Mouse (Mus musculus) heart, adult 2 months (tissue): Measurements from ENCODE around the gene Rnf10. TPM values are rescaled to one million over a fixed set of nuclear protein-coding genes. Genes with fewer than 3 reads are reported as not detected.
"Not testable (repeated sequence)": the region's sequence is repeated elsewhere in the genome, so short reads cannot be mapped to it uniquely, and the experiment has no call there.

Experiments used
- DNase-seq, 2 experiments: peaks; one replicate each; pipeline ENCODE4 v3.0.0; 2021
- H3K27ac ChIP-seq: fragments of 200-600 bp; 2 replicates; pipeline ENCODE4 v1.8.1; 2022
- H3K27me3 ChIP-seq: fragments of 200-500 bp; 2 replicates; pipeline ENCODE4 v1.6.1; 2012; ENCODE audit warnings: mild to moderate bottlenecking, low read length, inconsistent platforms, mixed read lengths; ENCODE audit not compliant: control insufficient read depth, insufficient read depth
- H3K36me3 ChIP-seq: fragments of 200-500 bp; 2 replicates; pipeline ENCODE4 v1.6.1; 2012; ENCODE audit warnings: low read length, inconsistent platforms; ENCODE audit not compliant: control insufficient read depth, insufficient read depth
- H3K4me1 ChIP-seq: fragments of 200-500 bp; 2 replicates; pipeline ENCODE4 v1.6.1; 2011; ENCODE audit warnings: low read length; ENCODE audit not compliant: control insufficient read depth, insufficient read depth
- H3K4me3 ChIP-seq: fragments of 200-600 bp; 2 replicates; pipeline ENCODE4 v1.8.1; 2022
- H3K79me2 ChIP-seq: fragments of 200-500 bp; replicated peaks from 2 replicates; pipeline ENCODE4 v1.6.1; 2012; ENCODE audit warnings: mild to moderate bottlenecking, inconsistent platforms, low read length, moderate library complexity, mixed read lengths; ENCODE audit not compliant: control insufficient read depth, insufficient read depth
- H3K9ac ChIP-seq: fragments of 200-500 bp; 2 replicates; pipeline ENCODE4 v1.6.1; 2012; ENCODE audit warnings: low read depth, mild to moderate bottlenecking, control low read depth, inconsistent platforms, low read length, mixed read lengths
- CTCF ChIP-seq: fragments of 200-600 bp; IDR thresholded peaks from 2 replicates; pipeline ENCODE4 v1.8.1; 2022; ENCODE audit warnings: antibody characterized with exemption, mild to moderate bottlenecking, moderate library complexity
- EP300 ChIP-seq: fragments of 200-500 bp; IDR thresholded peaks from 2 replicates; pipeline ENCODE4 v1.6.1; 2011; ENCODE audit warnings: low read depth, low read length, control low read depth; ENCODE audit not compliant: insufficient read depth
- POLR2A ChIP-seq: fragments of 200-500 bp; IDR thresholded peaks from 2 replicates; pipeline ENCODE4 v1.6.1; 2011; ENCODE audit warnings: mild to moderate bottlenecking, low read depth, low read length, control low read depth; ENCODE audit not compliant: insufficient read depth
- WGBS: fragments of 180-500 bp; shearing (Covaris S2); methylation state at CpG from one replicate; pipeline ENCODE4 v1.1.7; 2018; 5-methylcytosine and 5-hydroxymethylcytosine counted together
- intact Hi-C: fragments of 180-260 bp; cut with DNase I; formaldehyde crosslinking; loops from one replicate; pipeline ENCODE4 v1.15.1; 2025
- polyA plus RNA-seq: library from polyadenylated mRNA; depleted of rRNA; stranded (reverse); fragments of >200 nt; gene quantifications from 2 replicates; pipeline ENCODE4 v1.2.3, GENCODE M21; 2012
- total RNA-seq, 2 experiments: library from RNA; stranded (reverse); gene quantifications; 2 replicates each; pipeline ENCODE4 v1.2.3; 2021

The Rnf10 gene
- total and polyA plus RNA-seq, 3 experiments: 175 to 397 (median 391) TPM

DNA sequence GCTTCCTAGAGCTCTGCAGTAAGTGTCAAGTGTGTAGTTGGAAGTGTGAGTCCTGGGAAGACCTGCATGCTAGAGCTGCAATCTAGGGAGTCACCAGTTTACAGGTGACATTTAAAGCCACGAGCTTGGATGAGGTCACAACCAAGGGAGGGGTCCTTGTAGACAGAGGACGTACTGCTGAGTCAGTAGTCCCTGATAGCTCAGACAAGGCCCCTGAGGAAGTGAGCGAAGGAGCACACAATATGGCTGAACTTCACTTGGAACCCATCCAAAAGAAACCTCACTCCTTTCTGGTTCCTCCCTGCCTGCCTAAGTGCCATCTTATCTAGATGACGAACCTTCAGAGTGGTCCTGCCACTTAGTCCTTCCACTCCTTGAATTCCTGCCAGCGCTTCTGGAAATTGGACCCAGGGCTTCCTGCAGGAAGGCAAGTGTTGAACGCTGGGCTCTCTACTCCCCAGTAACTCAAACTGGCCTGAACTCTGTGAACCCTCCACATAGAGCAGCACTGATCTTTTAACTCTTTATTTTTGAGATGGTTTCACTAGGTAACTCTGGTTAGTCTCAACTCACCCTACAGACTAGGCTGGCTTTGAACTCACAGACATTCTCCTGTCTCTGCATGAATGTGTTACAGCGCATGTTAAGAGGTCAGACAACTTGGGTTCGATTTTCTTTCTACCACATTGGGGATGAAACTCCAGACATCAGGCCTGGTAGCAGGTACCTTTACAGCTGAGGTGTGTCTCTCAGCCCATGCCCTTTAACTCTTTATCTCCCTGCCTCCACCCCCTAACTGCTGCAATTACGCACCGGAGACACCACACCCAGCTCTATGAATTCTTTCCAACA lies 40.3 kb upstream of the Rnf10 start:
- no peak overlapping the region for H3K9ac ChIP-seq
- H3K27ac ChIP-seq: no peak overlapping the region
- DNase-seq: no peak
- H3K36me3 ChIP-seq: no peaks in the 10 kb centered on the region
- no peak for TF ChIP-seq CTCF
- TF ChIP-seq POLR2A: no peak
- TF ChIP-seq EP300: no peak
- H3K79me2 ChIP-seq: no peaks in the 10 kb centered on the region
- no peak overlapping the region for H3K4me3 ChIP-seq
- no peaks in the 10 kb centered on the region for H3K27me3 ChIP-seq
- intact Hi-C loops: no loop called here
- H3K4me1 ChIP-seq: no peaks in the 10 kb centered on the region
- 49% methylated on average over 10 of the region's 10 CpGs for WGBS

DNA sequence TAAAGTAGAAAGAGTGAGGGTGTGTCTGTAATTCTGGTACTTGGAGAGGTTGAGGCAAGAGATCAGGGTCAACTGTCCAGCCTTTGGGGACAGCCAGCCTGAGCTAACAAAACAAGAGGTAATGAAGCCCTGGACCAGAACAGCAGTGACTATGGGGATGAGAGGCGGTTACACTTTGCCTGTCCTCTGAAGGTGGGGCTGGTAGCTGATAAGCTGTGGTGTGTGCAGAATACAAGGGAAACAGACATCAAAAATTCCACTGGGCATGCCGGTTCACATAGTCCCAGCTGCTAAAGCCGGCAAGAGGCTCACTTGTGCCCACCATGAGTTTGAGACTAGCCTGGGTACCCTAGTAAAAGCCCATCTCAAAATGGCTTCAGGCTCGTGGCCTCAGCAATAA lies 39.7 kb upstream of the Rnf10 start:
- H3K4me3 ChIP-seq: no peak overlapping the region
- no peak for TF ChIP-seq EP300
- no peak for TF ChIP-seq CTCF
- TF ChIP-seq POLR2A: no peak
- WGBS: 59% methylated on average over 4 of the region's 4 CpGs
- no peaks in the 10 kb centered on the region for H3K4me1 ChIP-seq
- no peak overlapping the region for H3K9ac ChIP-seq
- no peaks in the 10 kb centered on the region for H3K79me2 ChIP-seq
- no peak overlapping the region for H3K27ac ChIP-seq
- no peaks in the 10 kb centered on the region for H3K36me3 ChIP-seq
- intact Hi-C loops: no loop called here
- DNase-seq: no peak
- H3K27me3 ChIP-seq: no peaks in the 10 kb centered on the region

DNA sequence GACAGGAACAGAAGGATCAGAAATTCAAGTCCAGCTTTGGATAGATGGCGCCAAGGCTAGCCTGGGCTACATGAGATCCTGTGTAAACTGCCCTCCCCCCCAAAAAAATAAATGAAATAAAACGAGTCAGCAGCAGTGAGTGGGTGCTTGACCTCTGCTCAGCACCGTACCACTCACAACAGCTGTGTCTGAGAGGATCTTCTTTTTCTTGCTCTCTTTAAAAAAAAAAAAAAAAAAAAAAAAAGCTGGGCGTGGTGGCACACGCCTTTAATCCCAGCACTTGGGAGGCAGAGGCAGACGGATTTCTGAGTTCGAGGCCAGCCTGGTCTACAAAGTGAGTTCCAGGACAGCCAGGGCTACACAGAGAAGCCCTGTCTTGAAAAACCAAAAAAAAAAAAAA lies 29.5 kb upstream of the Rnf10 start:
- H3K4me3 ChIP-seq, H3K4me1 ChIP-seq, H3K9ac ChIP-seq, H3K27ac ChIP-seq, H3K27me3 ChIP-seq, DNase-seq, H3K79me2 ChIP-seq, intact Hi-C loops: not testable (repeated sequence)
- WGBS: 72% methylated on average over 7 of the region's 7 CpGs
- H3K36me3 ChIP-seq: peaks cover 11% of the 10 kb centered on the region

DNA sequence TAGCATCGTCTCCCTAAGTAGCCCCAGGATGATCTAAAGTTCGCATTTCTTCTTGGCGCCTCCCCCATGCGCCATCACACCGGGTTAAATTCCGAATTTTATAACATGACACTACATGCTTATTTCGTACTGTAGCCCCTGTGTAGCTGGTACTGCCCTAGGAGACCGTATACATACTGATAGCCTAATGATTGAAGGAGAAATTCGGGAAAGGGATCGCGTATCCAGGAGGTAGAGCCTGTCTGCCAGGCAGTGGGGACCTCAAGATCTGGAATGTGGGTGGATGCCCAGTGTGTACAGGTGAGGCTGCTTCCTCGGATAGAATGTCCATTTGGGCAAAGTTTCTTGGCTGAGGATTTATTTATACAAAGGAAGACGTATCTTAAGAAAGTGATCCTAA lies 28.9 kb upstream of the Rnf10 start:
- peaks cover 12% of the 10 kb centered on the region for H3K36me3 ChIP-seq
- WGBS: 31% methylated on average over 13 of the region's 13 CpGs
- intact Hi-C loops: loop anchor here (2.0 kb wide), 5 partner anchors 17 to 47 kb away; partner anchors contain the start of genes Cox6a1, Rnf10 and Srsf9

DNA sequence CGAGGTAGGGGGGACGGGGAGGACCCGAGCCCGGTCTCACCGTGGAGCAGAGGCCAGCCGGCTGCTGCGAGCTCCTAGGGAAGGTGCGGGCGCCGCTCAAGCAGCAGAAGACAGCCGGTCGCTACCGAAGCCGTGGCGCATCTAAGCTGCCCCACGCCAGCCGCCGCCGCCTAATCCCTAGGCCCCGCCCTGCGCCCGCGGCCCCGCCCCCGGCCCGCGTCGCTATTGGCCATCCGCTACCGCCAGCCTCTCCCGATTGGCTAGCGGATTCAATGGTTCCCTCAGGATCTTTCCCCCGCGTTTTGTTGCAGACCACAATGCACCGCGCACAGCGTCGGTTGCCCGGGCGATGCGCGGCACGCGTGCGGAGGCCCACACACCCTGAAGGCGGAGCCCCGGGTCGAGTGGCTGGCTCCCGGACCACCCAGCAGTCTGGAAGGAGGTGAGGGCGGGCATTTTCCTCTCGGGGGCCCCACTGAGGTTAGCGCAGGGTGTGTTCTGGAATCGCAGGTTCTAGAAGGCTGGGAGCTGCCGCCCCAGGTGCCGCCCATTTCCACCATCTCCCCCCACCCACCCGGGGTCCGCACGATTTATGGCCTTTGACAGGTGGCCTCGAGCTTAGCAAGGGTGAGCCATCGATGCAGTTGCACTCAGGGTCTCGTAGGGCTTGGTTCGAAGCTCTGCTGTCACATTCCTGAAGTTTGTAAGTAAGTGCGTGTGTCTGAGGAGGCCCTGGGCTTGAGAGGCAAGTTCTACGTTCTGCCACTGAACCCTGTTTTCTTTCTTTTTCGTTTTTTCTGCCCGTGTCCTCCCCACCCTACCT lies 28.3 kb upstream of the Rnf10 start, which contains the start of gene Dynll1:
TSS of gene Dynll1 (minus strand) at position 208 of the 823 bp plus-strand sequence.
- peak; percentile 99 to 100 for DNase-seq

More for the DNA sequence above, 28.9 kb upstream of the Rnf10 start:
- Histone ChIP-seq H3K27me3 (no peaks in the 10 kb centered on the region), H3K79me2 (no peaks in the 10 kb centered on the region), H3K4me3 (peak overlapping the region; percentile 96), H3K4me1 (peaks cover 2% of the 10 kb centered on the region; the same call in 1 of the 2 replicates), H3K27ac (peak overlapping the region; percentile 68), H3K9ac (peak overlapping the region; percentile 67)
- DNase-seq: no peak
- TF ChIP-seq EP300 (no peak), POLR2A (no peak), CTCF (no peak)

More for the DNA sequence above, 28.3 kb upstream of the Rnf10 start, which contains the start of gene Dynll1:
- Histone ChIP-seq H3K79me2 (no peaks in the 10 kb centered on the region), H3K36me3 (peaks cover 12% of the 10 kb centered on the region), H3K27ac (peak within 1 kb of the TSS; percentile 89), H3K27me3 (no peaks in the 10 kb centered on the region), H3K4me3 (peak within 1 kb of the TSS; percentile 96), H3K9ac (peak within 1 kb of the TSS; percentile 94), H3K4me1 (peaks cover 2% of the 10 kb centered on the region; the same call in 1 of the 2 replicates)
- 1% methylated on average over 64 of the region's 66 CpGs for WGBS
- TF ChIP-seq EP300: peak; percentile 87; the same call in 1 of the 2 replicates
- TF ChIP-seq CTCF: no peak
- peak; percentile 89 for TF ChIP-seq POLR2A
- intact Hi-C loops: loop anchor here (2.0 kb wide), 5 partner anchors 18 to 48 kb away; partner anchors contain the start of genes Cox6a1, Rnf10 and Srsf9
